Mouse (Mus musculus) liver, embryonic 15.5 days (tissue): ENCODE data around the gene Timm8a2. TPM values are rescaled to one million over a fixed set of nuclear protein-coding genes. Genes with fewer than 3 reads are reported as not detected.

Source experiments
- ATAC-seq: fragments of 200-750 bp; cut with Nextera tagmentation; 2 replicates; pipeline ENCODE4 v1.8.0; 2017; ENCODE audit warnings: moderate number of reproducible peaks, mild to moderate bottlenecking, moderate library complexity; ENCODE audit not compliant: insufficient read depth
- H3K27ac ChIP-seq: fragments of 300-500 bp; sonication (generic); replicated peaks from 2 replicates; pipeline ENCODE4 v1.5.1; 2015; ENCODE audit warnings: mild to moderate bottlenecking, inconsistent platforms
- H3K27me3 ChIP-seq: fragments of 300-500 bp; sonication (generic); 2 replicates; pipeline ENCODE4 v1.6.1; 2015; ENCODE audit warnings: mild to moderate bottlenecking, inconsistent platforms
- H3K36me3 ChIP-seq: fragments of 300-500 bp; sonication (generic); replicated peaks from 2 replicates; pipeline ENCODE4 v1.6.1; 2015; ENCODE audit warnings: moderate library complexity, mild to moderate bottlenecking, inconsistent platforms
- H3K4me1 ChIP-seq: fragments of 300-500 bp; sonication (generic); replicated peaks from 2 replicates; pipeline ENCODE4 v1.6.1; 2015; ENCODE audit warnings: inconsistent platforms
- H3K4me2 ChIP-seq: fragments of 300-500 bp; sonication (generic); 2 replicates; pipeline ENCODE4 v1.6.1; 2015; ENCODE audit warnings: moderate library complexity, mild to moderate bottlenecking, inconsistent platforms
- H3K4me3 ChIP-seq: fragments of 300-500 bp; sonication (generic); replicated peaks from 2 replicates; pipeline ENCODE4 v1.5.1; 2015; ENCODE audit warnings: mild to moderate bottlenecking, inconsistent platforms
- H3K9ac ChIP-seq: fragments of 300-500 bp; sonication (generic); 2 replicates; pipeline ENCODE4 v1.6.1; 2015; ENCODE audit warnings: moderate library complexity, mild to moderate bottlenecking, inconsistent platforms
- H3K9me3 ChIP-seq: fragments of 300-500 bp; sonication (generic); replicated peaks from 2 replicates; pipeline ENCODE4 v1.6.1; 2016; ENCODE audit warnings: inconsistent platforms
- WGBS: fragments of 180-500 bp; shearing (Covaris S2); methylation state at CpG from one replicate; pipeline ENCODE4 v1.1.7; 2015; ENCODE audit warnings: mixed read lengths; ENCODE audit not compliant: insufficient replicate concordance; 5-methylcytosine and 5-hydroxymethylcytosine counted together
- polyA plus RNA-seq: library from polyadenylated mRNA; unstranded; fragments of >200 nt; fragmentation: Nextera tagmentation; extraction: Ambion mirVana; gene quantifications from 2 replicates; pipeline ENCODE4 v1.2.1, GENCODE M21; 2015

Gene Timm8a2
- polyA plus RNA-seq, 1 experiment from 2014 or later, result not detected

DNA sequence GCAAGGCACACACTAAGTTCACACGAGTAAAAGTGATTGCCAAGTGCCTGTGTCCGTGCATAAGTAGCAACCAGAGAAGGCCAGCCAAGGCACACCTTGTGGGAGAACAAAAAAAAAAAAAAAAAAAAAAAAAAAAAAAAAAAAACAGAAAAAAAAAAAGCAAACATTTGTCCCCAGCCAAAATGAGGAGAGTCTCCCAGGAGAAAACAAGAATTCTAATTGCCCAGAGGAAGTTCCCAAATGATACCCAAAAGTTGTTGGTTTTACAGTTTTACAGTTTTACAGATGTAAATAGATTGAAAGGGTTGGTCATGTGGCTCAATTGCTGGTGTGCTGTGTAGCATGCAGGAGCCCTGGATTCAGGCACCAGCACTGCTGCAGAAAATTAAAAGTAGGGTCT, 2.4 kb upstream of the Timm8a2 start:
- H3K27me3 ChIP-seq, result no peaks in the 10 kb centered on the region

GRCm38 (mm10) chr14:122035181-122035580, 707 bp downstream of the Timm8a2 start:
- Histone ChIP-seq H3K36me3 (no peaks in the 10 kb centered on the region), H3K4me2 (no peak overlapping the region), H3K27me3 (no peaks in the 10 kb centered on the region), H3K4me1 (no peaks in the 10 kb centered on the region), H3K9ac (no peak overlapping the region), H3K4me3 (no peak overlapping the region), H3K27ac (no peak overlapping the region), H3K9me3 (no peaks in the 10 kb centered on the region)
- no peak for ATAC-seq
- 74% methylated on average over 1 of the region's 1 CpGs for WGBS

More for the DNA sequence above, 2.4 kb upstream of the Timm8a2 start:
- Histone ChIP-seq H3K27ac (no peak overlapping the region), H3K9ac (no peak overlapping the region), H3K4me1 (no peaks in the 10 kb centered on the region), H3K4me3 (no peak overlapping the region), H3K36me3 (no peaks in the 10 kb centered on the region), H3K9me3 (no peaks in the 10 kb centered on the region), H3K4me2 (no peak overlapping the region)
- 61% methylated on average over 2 of the region's 2 CpGs for WGBS
- ATAC-seq, result no peak

GRCm38 (mm10) chr14:122035860-122036259, 1.4 kb downstream of the Timm8a2 start:
- H3K9me3 ChIP-seq, result no peaks in the 10 kb centered on the region
- no peaks in the 10 kb centered on the region for H3K4me1 ChIP-seq
- H3K9ac ChIP-seq, result no peak overlapping the region
- no peak overlapping the region for H3K27ac ChIP-seq
- no peak overlapping the region for H3K4me2 ChIP-seq
- 40% methylated on average over 2 of the region's 2 CpGs for WGBS
- no peak overlapping the region for H3K4me3 ChIP-seq
- ATAC-seq, result no peak
- H3K27me3 ChIP-seq, result no peaks in the 10 kb centered on the region
- no peaks in the 10 kb centered on the region for H3K36me3 ChIP-seq

DNA sequence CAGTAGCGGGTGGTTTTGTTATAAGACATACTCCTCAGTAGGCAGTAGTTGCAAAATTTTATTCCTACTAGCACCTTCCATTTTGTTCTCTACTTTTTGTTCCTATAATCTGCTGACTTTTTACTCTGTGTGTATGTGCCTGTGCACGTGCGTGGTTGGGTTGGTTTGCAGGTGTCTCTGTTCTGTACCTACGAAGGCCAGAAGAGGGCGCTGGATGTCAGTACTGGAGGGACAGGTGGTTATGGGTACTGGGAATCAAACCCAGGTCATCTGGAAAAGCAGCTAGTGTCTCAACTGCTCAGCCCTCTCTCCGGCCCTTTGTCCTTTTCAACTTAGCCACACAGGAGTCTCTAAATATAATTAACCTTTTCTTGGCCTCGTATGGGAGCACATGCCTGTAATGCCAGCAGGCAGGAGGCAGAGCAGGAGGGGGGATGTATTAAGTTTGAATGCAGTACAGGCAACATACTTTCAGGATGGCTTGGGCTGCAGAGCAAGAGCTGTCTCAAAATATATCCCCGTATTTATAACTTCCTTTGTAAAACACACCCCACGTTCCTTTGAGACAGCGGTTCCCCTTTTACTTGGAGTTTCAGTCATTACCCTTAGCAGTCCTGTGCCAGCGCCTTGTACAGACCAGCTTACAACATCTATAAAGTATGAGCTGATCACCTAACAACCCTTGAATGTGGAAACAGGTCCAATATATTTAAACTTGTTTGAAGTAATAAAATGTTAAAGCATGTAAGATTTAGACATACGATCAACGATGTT, 4.6 kb downstream of the Timm8a2 start:
- H3K27me3 ChIP-seq, result no peaks in the 10 kb centered on the region
- 70% methylated on average over 13 of the region's 13 CpGs for WGBS
- ATAC-seq, result no peak
- H3K4me2 ChIP-seq, result no peak overlapping the region
- H3K27ac ChIP-seq, result no peak overlapping the region
- no peak overlapping the region for H3K4me3 ChIP-seq
- H3K4me1 ChIP-seq, result peaks cover 11% of the 10 kb centered on the region
- H3K36me3 ChIP-seq, result no peaks in the 10 kb centered on the region
- no peak overlapping the region for H3K9ac ChIP-seq
- H3K9me3 ChIP-seq, result no peaks in the 10 kb centered on the region

DNA sequence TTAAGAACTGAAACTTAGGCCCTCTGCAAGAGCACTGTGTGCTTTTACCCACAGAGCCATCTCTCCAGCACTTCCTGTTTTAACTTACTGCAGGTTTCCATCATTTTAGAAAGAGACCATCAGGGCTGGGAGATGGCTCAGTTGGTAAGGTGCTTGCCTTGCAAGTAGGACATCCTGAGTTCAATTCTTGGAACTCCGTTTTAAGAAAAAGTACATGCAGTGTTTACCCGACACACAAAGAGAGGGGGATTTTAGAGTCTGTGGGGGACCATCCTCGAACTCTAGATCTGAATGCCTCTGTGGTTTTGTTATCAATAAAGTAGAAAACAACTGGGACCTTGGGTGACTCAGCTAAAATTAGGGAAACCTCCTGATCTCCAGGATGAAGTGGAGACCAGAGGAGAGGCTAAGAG, 6.9 kb downstream of the Timm8a2 start:
- Histone ChIP-seq H3K27ac (no peak overlapping the region), H3K9ac (no peak overlapping the region), H3K4me2 (no peak overlapping the region), H3K36me3 (no peaks in the 10 kb centered on the region), H3K9me3 (no peaks in the 10 kb centered on the region), H3K4me1 (peaks cover 11% of the 10 kb centered on the region), H3K27me3 (no peaks in the 10 kb centered on the region), H3K4me3 (no peak overlapping the region)
- WGBS, result 23% methylated on average over 3 of the region's 3 CpGs
- ATAC-seq, result no peak

- no peak overlapping the region for H3K4me2 ChIP-seq
- no peak for ATAC-seq
- no peaks in the 10 kb centered on the region for H3K27me3 ChIP-seq
- WGBS, result 37% methylated on average over 8 of the region's 8 CpGs
- H3K9ac ChIP-seq, result no peak overlapping the region
- no peaks in the 10 kb centered on the region for H3K36me3 ChIP-seq
- no peak overlapping the region for H3K27ac ChIP-seq
- H3K4me3 ChIP-seq, result no peak overlapping the region
- no peaks in the 10 kb centered on the region for H3K9me3 ChIP-seq
- H3K4me1 ChIP-seq, result peaks cover 11% of the 10 kb centered on the region
These were observed 7.7 kb downstream of the Timm8a2 start for GRCm38 (mm10) chr14:122042142-122042694.

DNA sequence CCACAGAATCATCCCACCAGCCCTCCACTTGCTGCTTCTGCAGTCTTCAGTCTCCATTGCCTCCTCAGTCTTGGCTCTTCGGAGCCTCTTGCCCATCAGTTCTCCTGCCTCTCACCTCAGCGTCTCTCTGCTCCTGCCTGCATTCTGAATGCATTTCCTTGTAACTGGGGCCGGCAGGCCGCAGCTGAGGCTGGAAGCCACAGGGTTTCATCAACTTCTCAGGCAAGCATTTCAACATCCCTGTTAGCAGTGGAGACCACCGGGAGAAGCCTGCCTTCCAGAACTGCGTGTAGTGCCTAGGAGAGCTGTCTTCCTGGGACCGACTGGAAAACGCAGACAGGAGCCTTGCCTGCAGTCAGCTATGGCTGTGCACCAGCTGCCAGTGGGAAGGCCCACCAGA, 13.3 kb downstream of the Timm8a2 start:
- WGBS, result 74% methylated on average over 8 of the region's 8 CpGs
- no peaks in the 10 kb centered on the region for H3K27me3 ChIP-seq
- no peaks in the 10 kb centered on the region for H3K36me3 ChIP-seq
- no peak overlapping the region for H3K27ac ChIP-seq
- no peak overlapping the region for H3K4me3 ChIP-seq
- no peak for ATAC-seq
- no peaks in the 10 kb centered on the region for H3K9me3 ChIP-seq
- H3K4me2 ChIP-seq, result no peak overlapping the region
- no peaks in the 10 kb centered on the region for H3K4me1 ChIP-seq
- H3K9ac ChIP-seq, result no peak overlapping the region

DNA sequence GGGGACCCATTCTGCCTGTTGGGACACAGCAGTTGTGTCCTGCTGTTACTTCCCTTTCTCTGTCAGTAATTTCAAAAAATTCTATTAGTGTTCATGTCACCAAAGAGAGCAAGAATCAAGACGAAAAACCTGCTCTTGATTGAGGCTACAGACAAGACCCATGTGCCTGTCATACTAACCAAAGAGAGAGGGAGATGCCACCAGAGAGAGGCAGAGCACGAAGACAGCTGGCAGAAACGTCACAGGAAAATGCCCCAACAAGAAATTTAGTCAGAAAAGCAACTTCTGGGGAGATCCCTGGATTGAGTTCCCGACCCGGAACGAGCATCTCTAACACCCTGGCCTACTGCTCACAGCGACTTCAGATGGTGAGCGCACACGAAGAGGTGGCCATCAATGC, 14.3 kb downstream of the Timm8a2 start:
- H3K9ac ChIP-seq, result no peak overlapping the region
- H3K27me3 ChIP-seq, result no peaks in the 10 kb centered on the region
- H3K4me3 ChIP-seq, result no peak overlapping the region
- H3K36me3 ChIP-seq, result no peaks in the 10 kb centered on the region
- H3K4me1 ChIP-seq, result no peaks in the 10 kb centered on the region
- WGBS, result 74% methylated on average over 9 of the region's 9 CpGs
- H3K9me3 ChIP-seq, result no peaks in the 10 kb centered on the region
- H3K27ac ChIP-seq, result no peak overlapping the region
- ATAC-seq, result no peak
- no peak overlapping the region for H3K4me2 ChIP-seq

DNA sequence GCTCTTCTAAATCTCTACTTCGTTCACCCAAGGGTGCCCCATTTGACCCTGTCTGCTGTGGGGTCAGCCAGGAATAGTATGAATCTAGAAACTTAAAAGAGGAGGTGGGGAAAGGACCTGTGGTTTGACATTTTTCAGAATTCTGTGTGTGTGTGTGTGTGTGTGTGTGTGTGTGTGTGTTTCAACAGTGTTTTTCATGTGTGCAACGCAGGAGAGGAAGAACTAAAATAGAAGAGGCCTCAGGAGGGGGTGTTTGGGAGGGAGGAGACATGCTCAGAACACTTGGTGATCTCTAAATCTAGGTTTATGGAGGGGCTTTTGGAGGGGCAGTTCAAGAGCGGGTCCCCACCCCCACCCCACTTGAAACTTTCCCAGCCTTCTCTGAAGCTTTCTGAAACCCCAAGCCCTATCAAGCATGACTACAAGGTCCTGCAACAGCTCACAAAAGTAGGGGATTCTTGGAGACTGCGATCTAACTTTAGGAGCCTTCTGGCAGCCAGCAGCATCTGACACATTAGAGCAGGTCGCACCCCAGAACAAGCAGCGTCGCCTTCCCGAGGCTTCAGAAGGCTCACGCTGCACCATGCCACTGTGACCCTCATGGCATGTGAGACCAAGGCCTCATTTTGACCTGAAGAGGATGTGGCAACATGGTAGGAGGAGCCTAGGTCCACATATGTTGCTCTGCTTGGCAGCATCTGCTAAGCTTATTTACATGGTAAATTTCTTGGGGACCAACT, 18.6 kb downstream of the Timm8a2 start:
- Histone ChIP-seq H3K27ac (no peak overlapping the region), H3K4me2 (no peak overlapping the region), H3K36me3 (no peaks in the 10 kb centered on the region), H3K27me3 (no peaks in the 10 kb centered on the region), H3K4me1 (peaks cover 10% of the 10 kb centered on the region), H3K4me3 (no peak overlapping the region), H3K9me3 (no peaks in the 10 kb centered on the region), H3K9ac (no peak overlapping the region)
- 58% methylated on average over 9 of the region's 9 CpGs for WGBS
- ATAC-seq, result no peak

GRCm38 (mm10) chr14:122056871-122057270, 22.4 kb downstream of the Timm8a2 start:
- no peaks in the 10 kb centered on the region for H3K9me3 ChIP-seq
- 46% methylated on average over 6 of the region's 6 CpGs for WGBS
- H3K27me3 ChIP-seq, result no peaks in the 10 kb centered on the region
- peaks cover 15% of the 10 kb centered on the region for H3K4me1 ChIP-seq
- no peak overlapping the region for H3K9ac ChIP-seq
- H3K36me3 ChIP-seq, result no peaks in the 10 kb centered on the region
- ATAC-seq, result no peak
- H3K27ac ChIP-seq, result no peak overlapping the region
- no peak overlapping the region for H3K4me3 ChIP-seq
- no peak overlapping the region for H3K4me2 ChIP-seq

DNA sequence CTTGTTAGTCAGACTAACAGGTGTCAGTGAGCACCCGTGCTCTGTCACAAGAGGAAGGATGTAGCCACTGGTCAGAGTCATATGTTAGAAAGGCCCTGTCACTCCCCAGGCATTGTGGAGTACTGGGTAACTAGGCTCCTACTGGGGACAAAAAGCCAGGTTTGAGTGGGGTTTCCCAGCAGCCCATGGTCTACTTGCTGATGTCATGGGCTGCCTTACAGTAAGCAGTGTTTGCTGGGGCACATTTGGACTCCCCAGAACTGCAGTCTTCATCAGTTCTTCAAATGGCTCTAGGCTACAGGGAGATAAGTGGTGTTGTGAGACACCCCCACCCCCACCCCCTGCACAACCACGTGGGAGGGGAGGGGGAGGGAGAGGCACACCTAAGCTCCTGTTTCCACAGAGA, 23.5 kb downstream of the Timm8a2 start:
- Histone ChIP-seq H3K27me3 (no peaks in the 10 kb centered on the region), H3K9ac (no peak overlapping the region), H3K36me3 (no peaks in the 10 kb centered on the region), H3K4me1 (peaks cover 15% of the 10 kb centered on the region), H3K9me3 (no peaks in the 10 kb centered on the region), H3K27ac (no peak overlapping the region), H3K4me3 (no peak overlapping the region), H3K4me2 (no peak overlapping the region)
- ATAC-seq, result no peak
- 13% methylated on average over 2 of the region's 2 CpGs for WGBS
